Mouse (Mus musculus) brain, embryonic 18.5 days (tissue): ENCODE results near the gene Elmo2.

Source experiments
- DNase-seq: peaks from one replicate; pipeline ENCODE4 v3.0.0-alpha.2; 2012; ENCODE audit warnings: low read depth, low spot score

Elmo2 gene

GRCm38 (mm10) chr2:165326304-165327190 is at the start of gene Elmo2:
Gene Elmo2 (minus strand): TSS chr2:165326479.
- peak; percentile 96 for DNase-seq

- DNase-seq: no peak
These were observed 49.7 kb upstream of the Elmo2 start for GRCm38 (mm10) chr2:165376001-165376400.

GRCm38 (mm10) chr2:165375478-165375877 is 49.2 kb upstream of the Elmo2 start:
- no peak for DNase-seq

- no peak for DNase-seq
These were observed 44.8 kb upstream of the Elmo2 start for GRCm38 (mm10) chr2:165371066-165371465.

GRCm38 (mm10) chr2:165370348-165370747 is 44.1 kb upstream of the Elmo2 start:
- no peak for DNase-seq

GRCm38 (mm10) chr2:165368496-165368895 is 42.2 kb upstream of the Elmo2 start, which contains the start of gene Zfp663:
Gene Zfp663 (minus strand): TSS chr2:165368729.
- DNase-seq: no peak

GRCm38 (mm10) chr2:165367868-165368439 is 41.7 kb upstream of the Elmo2 start:
- no peak for DNase-seq

- DNase-seq: no peak
These were observed 40.8 kb upstream of the Elmo2 start for GRCm38 (mm10) chr2:165367047-165367520.

- DNase-seq: no peak
These were observed 38.2 kb upstream of the Elmo2 start for GRCm38 (mm10) chr2:165364334-165365091.

GRCm38 (mm10) chr2:165363282-165363681 is 37.0 kb upstream of the Elmo2 start:
- DNase-seq: no peak

GRCm38 (mm10) chr2:165360861-165361260 is 34.6 kb upstream of the Elmo2 start:
- no peak for DNase-seq

- DNase-seq: no peak
These were observed 25.7 kb upstream of the Elmo2 start for GRCm38 (mm10) chr2:165351828-165352513.

GRCm38 (mm10) chr2:165349466-165349865 is 23.2 kb upstream of the Elmo2 start:
- no peak for DNase-seq

- no peak for DNase-seq
These were observed 19.9 kb upstream of the Elmo2 start for GRCm38 (mm10) chr2:165346180-165346579.

- no peak for DNase-seq
These were observed 10.9 kb upstream of the Elmo2 start for GRCm38 (mm10) chr2:165337191-165337590.

GRCm38 (mm10) chr2:165332610-165333210 is 6.4 kb upstream of the Elmo2 start:
- DNase-seq: no peak

- DNase-seq: no peak
These were observed 3.4 kb upstream of the Elmo2 start for GRCm38 (mm10) chr2:165329703-165330102.

GRCm38 (mm10) chr2:165328746-165329145 is 2.5 kb upstream of the Elmo2 start:
- no peak for DNase-seq

GRCm38 (mm10) chr2:165327386-165327785 is 1.1 kb upstream of the Elmo2 start:
- DNase-seq: no peak

- DNase-seq: no peak
These were observed 567 bp downstream of the Elmo2 start for GRCm38 (mm10) chr2:165325521-165326303.
